Mouse (Mus musculus): ENCODE measurements around the gene Ptk6. TPM values are rescaled to one million over a fixed set of nuclear protein-coding genes. Genes with fewer than 3 reads are reported as not detected.
A peak's percentile ranks its signal among the peaks of the same experiment; 100 is the strongest.

Ptk6 gene
- total RNA-seq, 2 experiments from 2014 or later = not detected

- intact Hi-C loops (cut with DNase I) = no loop called here
- DNase-seq = no peak
These were observed 24.6 kb downstream of the Ptk6 start for GRCm38 (mm10) chr2:181178015-181178414.

- intact Hi-C loops (cut with DNase I) = no loop called here
- DNase-seq = no peak
These were observed 27.9 kb downstream of the Ptk6 start for GRCm38 (mm10) chr2:181174646-181175045.

DNA sequence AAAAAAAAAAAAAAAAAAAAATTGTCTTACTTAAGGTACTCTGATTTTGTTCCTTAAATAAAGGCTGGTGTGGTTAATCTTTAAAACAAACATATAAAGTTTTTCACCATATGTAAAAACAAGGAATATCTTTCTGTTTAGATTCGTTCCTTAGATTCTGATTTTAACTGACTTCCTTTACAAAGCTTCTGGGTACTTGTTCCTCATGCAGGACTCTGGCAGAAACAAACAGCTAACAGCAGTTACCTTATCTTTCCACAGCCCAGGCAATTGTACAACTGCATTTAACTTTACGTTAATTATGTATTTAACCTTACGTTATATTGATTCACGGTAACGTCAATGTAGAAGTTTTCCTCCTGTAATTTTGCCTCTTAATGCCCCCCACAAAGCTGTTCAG, 36.1 kb downstream of the Ptk6 start:
- no peak for DNase-seq
- intact Hi-C loops (cut with DNase I) = no loop called here

- intact Hi-C loops (cut with DNase I) = no loop called here
- DNase-seq = no peak
These were observed 41.8 kb downstream of the Ptk6 start for GRCm38 (mm10) chr2:181160821-181161220.

GRCm38 (mm10) chr2:181159771-181160170, 42.8 kb downstream of the Ptk6 start:
- peak in 1 of 2 experiments; percentile 38 for DNase-seq
- intact Hi-C loops (cut with DNase I) = no loop called here

- peak; percentile 74 to 82 for DNase-seq
- intact Hi-C loops (cut with DNase I) = no loop called here
These were observed 43.5 kb downstream of the Ptk6 start for GRCm38 (mm10) chr2:181159091-181159514.

DNA sequence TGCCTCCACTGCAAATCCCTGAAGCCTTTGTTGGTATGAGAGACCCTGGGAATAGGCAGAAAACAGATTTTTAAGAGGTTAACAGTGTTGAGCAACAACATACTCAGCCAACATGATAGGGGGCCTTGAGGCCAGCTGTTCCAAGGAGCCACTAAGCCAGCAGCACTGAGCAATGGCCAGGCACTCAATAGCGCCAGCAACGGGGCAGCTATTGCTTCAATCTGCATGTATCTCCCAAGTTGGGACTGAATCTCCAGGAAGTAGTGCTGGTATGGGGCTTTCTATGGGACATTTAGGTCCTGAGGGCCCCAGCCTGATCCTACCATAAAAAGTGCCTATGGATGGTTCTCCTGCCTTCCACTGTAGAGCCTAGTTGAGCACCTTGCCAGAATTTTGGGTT, 44.1 kb downstream of the Ptk6 start:
- no peak for DNase-seq
- intact Hi-C loops (cut with DNase I) = no loop called here

- intact Hi-C loops (cut with DNase I) = no loop called here
- DNase-seq = peak; percentile 49 to 67
These were observed 44.8 kb downstream of the Ptk6 start for GRCm38 (mm10) chr2:181157716-181158302.

- no peak for DNase-seq
- intact Hi-C loops (cut with DNase I) = no loop called here
These were observed 45.4 kb downstream of the Ptk6 start for GRCm38 (mm10) chr2:181157180-181157579.

DNA sequence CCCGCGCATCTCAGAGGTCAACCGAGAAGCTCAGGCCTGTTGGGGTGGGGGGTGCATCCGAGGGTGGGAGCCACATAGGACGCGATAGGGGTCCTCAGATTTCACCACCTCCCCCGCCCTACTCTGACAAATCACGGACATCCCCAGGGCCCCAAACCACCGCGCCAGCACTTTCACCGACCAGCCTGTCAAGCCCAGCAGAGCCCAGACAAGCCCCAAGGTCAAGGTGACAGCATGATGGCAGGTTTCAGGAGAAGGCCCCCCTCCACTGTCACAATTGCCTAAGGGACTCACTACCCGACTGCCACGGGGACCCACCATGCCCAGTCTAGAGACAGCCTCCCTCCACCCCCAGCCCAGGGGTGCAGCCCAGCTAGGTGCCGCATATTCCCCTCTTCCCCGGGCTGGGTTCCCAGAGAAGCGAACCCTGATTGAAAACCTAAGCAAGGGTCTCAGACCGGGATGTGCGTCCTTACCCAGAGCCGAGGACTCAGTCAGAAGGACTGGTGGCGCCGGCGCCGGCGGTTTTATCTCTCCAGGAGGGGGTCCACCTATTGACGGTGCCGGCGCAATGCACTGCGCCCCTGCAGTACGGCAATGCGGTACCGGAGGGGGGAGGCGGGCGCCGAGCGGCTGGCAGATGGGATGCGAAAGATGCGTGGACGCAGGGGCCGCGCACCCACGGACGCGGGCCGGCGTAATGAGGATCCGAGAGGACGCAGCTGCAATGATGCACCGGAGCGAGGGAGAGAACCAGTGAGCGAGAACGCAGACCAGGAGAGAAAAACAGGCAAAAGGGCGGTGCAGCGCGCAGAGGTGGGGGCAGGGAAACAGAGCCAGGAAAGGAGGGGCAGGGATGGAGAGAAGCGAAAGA, 46.1 kb downstream of the Ptk6 start, which contains the start of gene Eef1a2:
TSS of gene Eef1a2 (minus strand) at position 767 of the 874 bp plus-strand sequence.
- DNase-seq = peak; percentile 62 to 66
- intact Hi-C loops (cut with DNase I) = no loop called here

DNA sequence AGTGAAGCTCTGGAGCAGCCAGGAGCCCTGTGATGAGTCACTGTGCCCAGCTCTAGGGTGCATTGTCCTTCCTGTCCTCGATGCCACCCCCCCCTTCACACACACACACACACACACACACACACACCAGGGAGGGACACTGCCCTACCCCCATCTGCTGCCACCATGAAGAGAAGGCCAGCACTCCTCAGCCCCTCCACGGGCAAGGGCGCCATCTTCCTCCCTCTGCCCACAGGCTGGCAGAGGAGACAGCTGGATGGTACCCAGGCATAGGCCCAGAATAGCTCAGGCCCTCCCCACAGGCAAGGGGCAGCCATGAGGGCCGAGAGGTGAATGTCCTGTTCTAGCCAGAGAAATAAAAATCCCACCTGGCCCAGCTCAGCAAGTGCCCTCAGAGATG, 46.8 kb downstream of the Ptk6 start:
- intact Hi-C loops (cut with DNase I) = no loop called here
- DNase-seq = peak; percentile 62 to 72

GRCm38 (mm10) chr2:181154831-181155415, 47.7 kb downstream of the Ptk6 start:
- intact Hi-C loops (cut with DNase I) = no loop called here

GRCm38 (mm10) chr2:181154361-181154760, 48.2 kb downstream of the Ptk6 start:
- no peak for DNase-seq
- intact Hi-C loops (cut with DNase I) = no loop called here

More at GRCm38 (mm10) chr2:181154831-181155415, 47.7 kb downstream of the Ptk6 start:
- DNase-seq = peak; percentile 55 to 58

DNA sequence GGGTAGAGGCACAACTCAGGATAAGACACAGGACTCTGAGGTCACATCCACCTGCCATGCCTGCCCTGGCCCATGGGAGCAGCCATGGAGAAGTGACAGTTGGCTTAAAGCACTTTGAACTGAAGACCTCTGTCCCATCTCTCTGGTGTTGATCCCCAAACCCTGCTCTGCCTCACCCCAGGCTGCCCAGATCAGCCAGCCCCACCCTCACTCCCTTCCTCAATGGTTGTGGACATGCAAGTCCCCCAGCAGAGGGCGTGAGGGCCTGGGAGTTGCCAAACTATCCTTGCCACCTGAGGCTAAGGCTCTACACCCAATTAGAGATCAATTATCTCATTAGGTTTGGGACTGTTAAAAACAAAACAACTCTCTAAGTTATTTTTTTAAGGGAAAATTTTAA, 48.8 kb downstream of the Ptk6 start:
- intact Hi-C loops (cut with DNase I) = no loop called here
- peak in 1 of 2 experiments; percentile 51 for DNase-seq

DNA sequence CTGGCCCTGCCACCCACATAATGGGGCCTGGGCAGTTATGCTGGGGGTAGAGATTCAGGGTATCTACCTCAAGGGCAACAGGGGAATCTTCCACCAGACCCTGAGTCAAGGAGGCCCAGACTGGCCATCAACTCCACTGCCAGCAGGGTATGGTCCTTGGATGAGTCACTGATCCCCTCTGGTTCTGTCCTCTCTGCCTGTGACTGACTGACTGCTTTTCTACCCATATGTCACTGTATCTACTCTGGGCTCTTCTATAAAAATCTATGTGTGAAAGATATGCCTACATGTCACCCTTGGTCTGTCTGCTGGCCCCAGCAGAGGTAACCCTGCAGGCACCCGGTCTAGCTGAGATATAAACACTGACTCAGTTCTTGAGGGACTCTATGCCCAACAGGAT, 49.5 kb downstream of the Ptk6 start:
- intact Hi-C loops (cut with DNase I) = no loop called here
- DNase-seq = no peak

- intact Hi-C loops (cut with DNase I) = no loop called here
- no peak for DNase-seq
These were observed 49.9 kb downstream of the Ptk6 start for GRCm38 (mm10) chr2:181152701-181153100.

GRCm38 (mm10) chr2:181150281-181150680, 52.3 kb downstream of the Ptk6 start:
- DNase-seq = no peak
- intact Hi-C loops (cut with DNase I) = no loop called here

DNA sequence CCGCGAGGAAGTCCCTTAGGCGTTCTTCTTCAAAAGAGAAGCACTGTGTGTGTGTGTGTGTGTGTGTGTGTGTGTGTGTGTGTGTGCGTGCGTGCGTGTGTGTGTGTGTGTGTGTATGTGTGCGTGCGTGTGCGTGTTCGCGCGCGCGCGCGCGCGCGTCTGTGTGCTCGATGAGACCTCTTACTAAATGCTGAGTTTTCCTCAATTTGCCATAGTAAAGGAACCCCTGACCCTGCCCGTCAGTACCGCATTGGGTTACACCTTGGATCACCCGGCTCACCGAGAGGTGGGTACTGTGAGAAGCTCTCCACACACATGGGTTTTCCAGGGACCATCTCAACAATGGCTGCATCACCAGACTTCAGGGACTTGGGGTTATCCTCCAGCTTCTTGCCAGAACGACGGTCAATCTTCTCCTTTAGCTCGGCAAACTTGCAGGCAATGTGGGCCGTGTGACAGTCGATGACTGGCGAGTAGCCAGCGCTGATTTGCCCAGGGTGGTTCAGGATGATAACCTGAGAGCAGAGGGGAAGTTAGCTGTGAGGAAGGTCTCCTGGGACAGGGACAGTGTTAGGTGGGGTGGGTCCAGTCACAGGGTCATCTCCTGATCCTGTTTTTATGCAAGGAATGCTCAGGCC, 54.2 kb downstream of the Ptk6 start:
- intact Hi-C loops (cut with DNase I) = no loop called here
- DNase-seq = no peak

DNA sequence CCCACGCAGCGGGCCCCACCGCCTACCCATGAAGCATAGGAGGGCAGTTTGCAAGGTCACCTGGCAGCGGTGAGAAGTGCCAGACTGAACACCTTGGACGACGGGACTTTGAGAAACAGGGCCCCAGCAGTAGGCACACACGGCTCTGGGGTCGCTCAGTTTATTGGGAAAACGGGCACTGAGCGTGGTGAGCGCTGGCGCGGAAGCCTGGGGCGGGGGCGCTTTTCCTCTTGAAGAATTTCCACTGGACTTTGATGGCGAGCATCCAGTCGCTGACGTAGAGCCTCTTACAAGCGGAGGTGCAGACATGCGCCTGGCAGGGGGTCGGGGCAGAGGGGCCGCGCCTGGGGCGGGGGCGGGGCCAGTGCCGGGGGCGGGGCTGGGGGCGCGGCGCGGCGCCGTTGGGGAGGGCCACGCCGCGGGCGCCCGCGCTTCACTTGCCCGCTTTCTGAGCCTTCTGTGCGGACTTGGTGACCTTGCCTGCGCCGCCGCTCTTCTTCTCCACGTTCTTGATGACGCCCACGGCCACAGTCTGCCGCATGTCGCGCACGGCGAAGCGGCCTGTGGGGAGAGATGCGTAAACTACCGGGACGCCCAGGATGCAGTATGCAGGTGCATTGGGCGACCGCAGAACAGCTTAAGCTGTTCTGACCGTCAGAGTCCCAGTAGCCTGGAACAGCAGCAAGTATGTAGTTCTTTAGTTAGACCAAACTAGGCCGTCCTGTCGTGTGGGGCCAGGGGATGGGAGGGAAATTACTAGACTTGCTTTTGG, 54.9 kb downstream of the Ptk6 start:
- DNase-seq = peak; percentile 49 to 52
- intact Hi-C loops (cut with DNase I) = no loop called here

GRCm38 (mm10) chr2:181146976-181147545, 55.5 kb downstream of the Ptk6 start:
- DNase-seq = no peak
- intact Hi-C loops (cut with DNase I) = no loop called here

Data from heart, postnatal 10 days (tissue).